Comparison of ENCODE assay signal across 10 mouse cellular contexts in genomic region chr10:107273848-107274247, GRCm38 (mm10). TPM values are rescaled to one million over a fixed set of nuclear protein-coding genes. Genes with fewer than 3 reads are reported as not detected.
A peak's percentile ranks its signal among the peaks of the same experiment; 100 is the strongest.
DNase-seq lines count a peak whose midpoint lies in the region; ATAC-seq and TF ChIP-seq lines count a peak whose summit lies in the region.
"Had no signal": no experiment of that assay in that cellular context is flagged by ENCODE, and none has a peak within 500 bp of the region (broad histone marks: within the 10 kb centered on the region; RNA-seq: fewer than 3 reads in every experiment).

No protein-coding gene starts in this region.

- H3K4me3 ChIP-seq in lung, embryonic 14.5 days (ENCODE audit: low read depth, low read length), result no peak overlapping the region
- H3K4me3 ChIP-seq in hindbrain, embryonic 10.5 days, result no peak overlapping the region
- H3K4me3 ChIP-seq in neural tube, embryonic 14.5 days (ENCODE audit: low read depth, low read length), result peak overlapping the region; percentile 86; the same call in 1 of the 2 replicates

- no peaks in the 10 kb centered on the region for H3K9me3 ChIP-seq in lung, embryonic 14.5 days (ENCODE audit: low read depth, low read length)
- H3K9me3 ChIP-seq in hindbrain, embryonic 10.5 days, result no peaks in the 10 kb centered on the region
- no peaks in the 10 kb centered on the region for H3K9me3 ChIP-seq in neural tube, embryonic 14.5 days (ENCODE audit: control insufficient read depth, low read length)

- peaks cover 23% of the 10 kb centered on the region for H3K27me3 ChIP-seq in lung, embryonic 14.5 days (ENCODE audit: insufficient read depth, low read length)
- H3K27me3 ChIP-seq in hindbrain, embryonic 10.5 days (ENCODE audit: insufficient read depth, poor library complexity, severe bottlenecking), result peaks cover 43% of the 10 kb centered on the region
- no peaks in the 10 kb centered on the region for H3K27me3 ChIP-seq in neural tube, embryonic 14.5 days (ENCODE audit: control insufficient read depth, insufficient read depth, low read length)

- H3K4me1 ChIP-seq in lung, embryonic 14.5 days (ENCODE audit: insufficient read depth), result no peaks in the 10 kb centered on the region
- peaks cover 13% of the 10 kb centered on the region; the same call in 1 of the 2 replicates for H3K4me1 ChIP-seq in hindbrain, embryonic 10.5 days (replicated peaks)
- H3K4me1 ChIP-seq in neural tube, embryonic 14.5 days (ENCODE audit: control insufficient read depth, insufficient read depth, low read length), result 0 out of 2 replicates have a peak, but pooled peaks cover 4% of the 10 kb centered on the region

- H3K4me2 ChIP-seq in lung, embryonic 14.5 days, result peak overlapping the region; percentile 98; the same call in 1 of the 2 replicates
- H3K4me2 ChIP-seq in neural tube, embryonic 14.5 days (ENCODE audit: low read depth, low read length), result peak overlapping the region; percentile 76

- intact Hi-C loops in heart, postnatal 14 days (cut with DNase I), result loop anchor here (5.0 kb wide), 1 partner anchor 113 kb away; no protein-coding TSS in a partner anchor

- TF ChIP-seq CTCF in lung, embryonic 14.5 days (IDR thresholded peaks at IDR 0.05; ENCODE audit: low read depth), result peak; percentile 50

- 42% methylated on average over 6 of the region's 6 CpGs for WGBS in lung, embryonic 14.5 days
- 41% methylated on average over 6 of the region's 6 CpGs for WGBS in hindbrain, embryonic 10.5 days
- WGBS in neural tube, embryonic 14.5 days, result 47% methylated on average over 6 of the region's 6 CpGs

- H3K27ac ChIP-seq in lung, embryonic 14.5 days (ENCODE audit: low read depth), result no peak overlapping the region
- no peak overlapping the region for H3K27ac ChIP-seq in hindbrain, embryonic 10.5 days
- H3K27ac ChIP-seq in neural tube, embryonic 14.5 days (ENCODE audit: low read depth, low read length), result no peak overlapping the region

- no peak overlapping the region for H3K9ac ChIP-seq in lung, embryonic 14.5 days
- no peak overlapping the region for H3K9ac ChIP-seq in neural tube, embryonic 14.5 days (replicated peaks; ENCODE audit: low read depth, low read length)

- no peak for ATAC-seq in lung, embryonic 14.5 days (ENCODE audit: insufficient read depth)
- ATAC-seq in neural tube, embryonic 14.5 days (ENCODE audit: low read depth), result no peak

- no peaks in the 10 kb centered on the region for H3K36me3 ChIP-seq in lung, embryonic 14.5 days (ENCODE audit: insufficient read depth)
- no peaks in the 10 kb centered on the region for H3K36me3 ChIP-seq in hindbrain, embryonic 10.5 days
- H3K36me3 ChIP-seq in neural tube, embryonic 14.5 days (ENCODE audit: control insufficient read depth, insufficient read depth, low read length), result no peaks in the 10 kb centered on the region

- peak; percentile 57 for DNase-seq in lung, embryonic 14.5 days
- no peak for DNase-seq in lung, postnatal 4 days
- peak; percentile 59 for DNase-seq in cerebellum, adult 9-11 months
- DNase-seq in hindbrain, embryonic 10.5 days (ENCODE audit: low spot score), result peak; percentile 6
- no peak for DNase-seq in lung, adult 18-20 months
- DNase-seq in heart, postnatal 14 days, result no peak
- DNase-seq: right cerebral cortex, postnatal 4 days; thymus, postnatal 4 days had no signal

RNA-seq across cellular contexts. Expression of gene Lin7a, which starts 2.4 kb away (rescaled TPM):
- 10.5 and 12.5 TPM in 2 replicates for polyA plus RNA-seq in lung, embryonic 14.5 days (2014; fragmentation: Nextera tagmentation; extraction: Ambion mirVana)
- polyA plus RNA-seq in hindbrain, embryonic 10.5 days (2016; fragmentation: Nextera tagmentation; extraction: Ambion mirVana), result 3.8 and 10.5 TPM in 2 replicates
- 46.0 and 52.4 TPM in 2 replicates for polyA plus RNA-seq in neural tube, embryonic 14.5 days (2014; fragmentation: Nextera tagmentation; extraction: Ambion mirVana)
- 1 to 10 TPM; 2.1 TPM for total RNA-seq in heart, postnatal 14 days (2021)
- total RNA-seq: megakaryocyte, adult 5-6 weeks had no signal

Comparison
In these comparisons a context has a peak if more than half of its experiments do, and no peak if none do; other contexts are left out.
1. DNase-seq: peak in lung, embryonic 14.5 days (single experiment), cerebellum, adult 9-11 months (single experiment) and hindbrain, embryonic 10.5 days (single experiment); none in lung, postnatal 4 days (0 of 2), lung, adult 18-20 months (0 of 2) and heart, postnatal 14 days (0 of 2).